Mouse (Mus musculus): Measurements from ENCODE around the gene Sh3d21.
A peak's percentile ranks its signal among the peaks of the same experiment; 100 is the strongest.

Sh3d21 gene

DNA sequence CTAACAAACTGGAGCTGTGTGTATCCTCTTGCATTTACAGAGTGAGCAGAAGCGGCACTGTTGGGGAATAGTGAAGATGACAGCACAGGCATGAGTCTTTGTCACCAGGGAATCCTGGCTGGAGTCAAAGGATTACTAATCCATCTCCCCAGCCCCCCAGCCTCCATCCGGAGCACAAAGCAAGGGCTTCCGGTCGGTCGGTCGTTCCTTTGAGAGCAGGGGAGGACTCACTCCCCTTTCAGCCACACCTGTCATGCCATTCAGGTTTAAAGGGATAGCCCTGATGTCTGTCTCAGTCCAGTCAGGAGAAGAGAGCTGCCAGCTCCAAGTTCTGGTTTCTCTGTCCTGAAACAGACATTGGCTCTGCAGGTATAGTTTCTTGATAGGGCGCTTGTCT lies 52.1 kb downstream of the Sh3d21 start:
- no peak for DNase-seq (ENCODE audit: inconsistent age in 2 of 2, low spot score in 1 of 2)

DNA sequence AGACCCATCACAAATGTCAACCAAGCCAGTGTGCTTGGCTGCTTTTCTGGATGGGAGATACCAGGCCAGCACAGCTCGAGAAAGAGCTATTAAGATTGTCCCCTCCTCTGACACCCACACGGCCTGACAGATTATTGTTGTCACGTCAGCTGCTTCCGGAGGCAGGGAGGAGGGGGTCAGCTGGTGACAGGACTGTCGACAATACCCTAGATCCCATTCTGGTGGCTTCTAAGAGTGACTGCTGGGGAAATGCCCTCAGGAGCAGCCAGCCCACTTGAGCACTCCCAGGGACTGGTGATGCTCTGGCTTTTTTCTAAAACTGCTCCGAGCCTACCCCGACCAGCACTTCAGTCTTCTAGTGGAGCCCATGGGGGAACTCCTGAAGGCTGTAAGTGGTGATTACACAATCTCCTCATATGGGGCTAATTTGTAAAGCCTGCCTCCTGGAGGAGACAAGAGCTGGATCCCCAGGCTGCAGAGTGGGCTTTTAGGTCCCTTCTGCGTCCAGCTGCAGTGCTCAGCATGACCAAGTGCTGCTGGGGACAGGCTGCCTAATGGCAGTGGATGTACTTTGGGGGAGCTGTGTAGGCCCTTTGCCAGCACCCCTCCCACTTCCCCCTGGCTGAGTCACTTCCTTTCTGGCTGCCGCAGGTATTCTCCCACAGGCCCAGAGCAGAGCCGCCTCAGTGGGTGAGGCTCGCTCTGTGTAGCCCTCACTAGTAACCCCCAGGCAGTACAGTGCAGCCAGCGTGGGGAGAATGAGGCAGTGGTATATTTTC lies 52.7 kb downstream of the Sh3d21 start:
- peak; percentile 92 to 96 for DNase-seq (ENCODE audit: inconsistent age in 2 of 2, low spot score in 1 of 2)

DNA sequence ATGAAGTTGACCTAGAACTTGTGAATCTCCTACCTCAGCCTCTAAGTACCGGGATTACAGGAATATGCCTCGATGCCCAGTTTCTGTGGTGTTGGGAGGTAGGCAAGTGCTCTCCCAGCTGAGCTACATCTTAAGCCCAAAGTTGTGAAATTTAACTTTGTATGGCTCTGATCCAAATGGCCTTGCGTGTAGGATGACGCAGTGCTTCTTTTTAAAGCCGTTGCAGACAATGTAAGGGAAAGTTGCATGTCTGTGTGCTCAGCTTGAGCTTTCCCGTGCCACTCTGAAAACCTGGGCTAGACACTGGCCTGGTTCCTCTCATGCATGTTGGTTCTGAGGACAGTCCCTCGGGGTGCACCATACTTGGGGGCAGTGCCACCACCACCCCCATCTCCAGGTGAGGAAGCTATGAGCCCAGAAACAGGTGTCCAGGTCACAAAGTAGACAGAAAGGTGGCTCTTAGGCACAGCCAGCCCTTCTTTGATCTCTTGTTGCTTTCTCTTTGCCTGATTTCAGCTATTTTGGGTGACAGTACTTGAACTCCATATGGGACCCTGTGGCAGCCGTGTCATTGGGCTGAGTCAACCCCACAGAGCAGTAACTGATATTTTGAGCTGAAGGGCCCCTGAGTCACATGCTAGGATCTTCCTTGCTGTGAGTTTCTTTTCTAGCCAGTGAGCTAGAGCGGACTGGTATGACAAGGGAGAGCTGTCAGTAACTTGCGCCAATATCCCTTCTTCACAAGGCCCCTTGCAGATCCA lies 53.5 kb downstream of the Sh3d21 start:
- peak; percentile 62 to 90 for DNase-seq (ENCODE audit: inconsistent age in 2 of 2, low spot score in 1 of 2)

DNA sequence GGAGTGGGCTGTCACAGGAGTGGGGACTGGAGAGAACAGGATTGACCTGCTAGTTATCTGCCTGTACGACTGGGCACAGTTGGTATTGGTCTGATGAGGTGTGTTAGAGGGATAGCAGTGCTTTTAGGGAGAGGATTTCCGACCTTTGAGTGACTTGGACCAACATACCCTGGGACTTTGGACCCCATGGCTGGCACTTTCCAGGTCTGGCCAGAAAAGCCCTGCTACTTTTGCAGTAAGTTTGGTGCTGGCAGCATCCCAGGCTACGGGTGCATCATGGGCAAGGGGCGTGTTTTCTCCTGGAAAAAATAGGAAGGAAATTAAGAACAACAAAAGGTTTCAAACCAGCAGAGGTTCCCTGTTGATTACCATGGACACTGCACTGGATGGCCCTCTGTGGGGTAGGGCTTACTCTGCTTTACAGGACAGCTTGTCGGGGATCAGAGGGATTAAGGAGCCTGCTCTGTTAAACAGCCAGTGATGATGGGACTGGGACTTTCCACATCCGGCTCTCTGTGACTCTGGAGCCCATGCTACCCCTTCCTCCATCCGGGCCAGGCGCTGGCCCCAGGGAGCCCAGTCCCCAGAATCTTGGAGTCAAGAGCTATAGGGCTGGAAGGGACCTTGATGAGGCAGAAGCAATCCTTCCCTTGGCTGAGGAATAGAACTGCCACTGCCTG lies 55.1 kb downstream of the Sh3d21 start:
- no peak for DNase-seq (ENCODE audit: inconsistent age in 2 of 2, low spot score in 1 of 2)

DNA sequence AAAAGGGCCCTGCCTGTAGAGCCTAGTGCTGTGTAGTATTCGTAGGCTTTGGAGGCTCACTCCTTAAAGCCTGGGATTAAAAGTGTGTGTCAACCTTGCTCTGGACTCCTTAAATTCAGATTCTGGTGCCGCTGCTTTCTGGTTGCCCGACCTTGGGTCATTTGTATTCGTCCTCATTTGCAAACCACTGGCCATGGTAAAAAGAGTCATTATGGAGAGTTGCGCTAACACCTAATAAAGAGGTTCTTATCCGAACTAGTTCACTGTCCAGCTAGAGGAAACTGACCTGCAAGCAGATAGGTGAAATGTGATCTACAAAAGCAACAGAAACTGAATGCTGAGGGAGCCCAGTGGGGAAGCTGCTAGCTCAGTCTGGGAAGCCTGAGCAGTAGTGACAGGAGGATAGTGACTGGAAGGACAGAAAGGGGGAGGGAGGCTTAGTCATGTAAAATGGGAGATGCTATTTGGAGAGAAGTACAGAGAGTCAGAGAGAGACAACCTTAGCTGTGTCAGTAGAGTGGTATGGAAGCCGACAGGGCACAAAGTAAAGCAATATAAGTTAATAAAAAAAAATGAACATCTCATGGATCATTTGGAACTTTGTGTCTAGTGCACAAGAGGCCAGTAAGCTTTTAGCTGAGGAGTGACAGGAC lies 58.0 kb downstream of the Sh3d21 start:
- DNase-seq (ENCODE audit: inconsistent age in 2 of 2, low spot score in 1 of 2), result peak in 1 of 2 experiments; percentile 70

DNA sequence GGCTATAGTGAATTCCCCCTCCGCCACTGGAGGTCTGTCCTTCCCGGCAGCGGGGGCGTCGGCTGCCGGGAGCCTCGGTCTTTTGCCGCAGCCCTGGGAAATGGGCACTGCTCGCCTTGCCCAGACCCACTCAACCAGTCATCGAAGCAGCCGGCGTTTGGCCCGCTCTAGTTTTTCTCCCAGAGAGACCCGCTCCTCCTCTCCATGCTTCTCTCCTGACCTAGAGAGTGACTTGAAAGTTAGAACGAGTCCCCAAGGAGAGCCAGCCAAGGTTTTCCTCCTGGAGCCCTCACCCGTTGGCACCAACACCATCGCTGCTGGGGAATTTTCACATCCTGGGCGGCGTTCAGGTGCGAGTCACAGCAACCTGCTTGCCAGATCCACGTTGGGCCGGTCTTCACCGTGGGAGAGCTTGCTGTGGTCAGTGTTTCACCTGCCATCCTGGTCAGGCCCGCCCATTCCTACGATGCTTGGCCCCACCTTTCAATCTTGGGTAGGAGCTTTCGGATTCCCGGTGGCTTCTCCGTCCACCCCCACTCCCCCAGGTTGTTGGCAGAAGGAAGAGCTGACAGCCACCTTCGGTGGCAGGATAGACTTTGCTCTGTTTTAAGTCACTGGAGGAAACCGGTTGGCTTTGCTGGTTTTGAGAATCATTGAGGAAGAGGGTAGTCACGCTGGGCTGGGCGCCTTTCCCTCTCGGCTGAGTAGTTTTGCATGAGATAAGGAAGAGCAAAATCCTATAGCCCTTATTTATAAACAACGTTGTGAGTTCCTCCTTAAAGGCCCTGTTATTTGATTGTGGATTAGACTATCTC lies 58.8 kb downstream of the Sh3d21 start:
- DNase-seq (ENCODE audit: inconsistent age in 2 of 2, low spot score in 1 of 2), result peak; percentile 66 to 85

DNA sequence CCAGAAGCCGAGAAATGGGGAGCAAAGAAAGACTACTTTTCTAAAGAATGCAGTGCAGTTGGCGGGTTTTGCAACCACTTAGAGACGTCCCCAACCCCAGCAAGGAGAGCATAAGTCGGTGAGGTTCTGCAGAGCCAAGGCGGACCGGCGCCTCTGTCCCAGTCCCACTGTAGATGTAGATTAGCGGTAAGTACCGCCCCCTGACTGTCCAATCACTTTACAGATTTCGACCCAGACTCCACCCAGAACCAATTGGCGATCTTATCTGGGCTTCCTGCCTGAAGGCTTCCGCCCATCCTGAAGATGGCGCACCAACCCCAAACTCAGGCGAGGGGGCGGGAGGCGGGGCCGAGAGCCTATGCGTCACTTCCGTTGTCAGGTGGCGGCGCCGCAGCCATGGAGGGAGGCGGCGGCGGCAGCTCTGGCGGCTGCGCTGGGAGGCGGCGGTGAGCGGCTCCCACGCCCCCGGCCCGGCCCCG lies 59.7 kb downstream of the Sh3d21 start, which contains the start of gene Stk40:
Gene Stk40, plus strand, starts transcription at position 368 of the 479 bp plus-strand sequence.
- DNase-seq (ENCODE audit: inconsistent age in 2 of 2, low spot score in 1 of 2), result peak; percentile 97 to 99

DNA sequence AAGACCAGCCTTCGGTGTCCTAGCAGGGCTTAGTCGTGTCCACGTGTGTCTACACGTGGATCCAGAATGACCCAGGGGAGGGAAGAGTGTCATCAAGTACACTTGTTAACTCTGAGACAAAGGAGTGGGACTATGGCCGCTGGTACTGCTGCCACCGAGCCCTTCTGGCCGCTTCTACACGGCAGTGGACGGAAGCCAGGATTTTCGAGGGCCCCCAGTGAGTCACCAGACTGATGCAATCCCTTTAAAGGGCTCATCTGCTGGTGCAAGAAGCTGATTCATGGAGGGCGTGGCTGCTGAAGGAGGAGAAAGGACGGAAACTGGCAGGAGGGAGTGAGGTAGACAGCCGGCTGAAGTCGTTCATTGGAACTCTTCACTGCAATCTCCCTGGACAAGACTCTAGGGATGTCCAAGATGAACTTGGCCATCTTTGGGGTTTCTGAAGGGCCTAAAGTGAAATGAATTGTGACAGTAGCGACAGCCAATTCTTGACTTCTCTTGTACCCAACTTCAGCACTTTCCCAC lies 60.2 kb downstream of the Sh3d21 start:
- DNase-seq (ENCODE audit: inconsistent age in 2 of 2, low spot score in 1 of 2), result peak; percentile 97 to 98

DNA sequence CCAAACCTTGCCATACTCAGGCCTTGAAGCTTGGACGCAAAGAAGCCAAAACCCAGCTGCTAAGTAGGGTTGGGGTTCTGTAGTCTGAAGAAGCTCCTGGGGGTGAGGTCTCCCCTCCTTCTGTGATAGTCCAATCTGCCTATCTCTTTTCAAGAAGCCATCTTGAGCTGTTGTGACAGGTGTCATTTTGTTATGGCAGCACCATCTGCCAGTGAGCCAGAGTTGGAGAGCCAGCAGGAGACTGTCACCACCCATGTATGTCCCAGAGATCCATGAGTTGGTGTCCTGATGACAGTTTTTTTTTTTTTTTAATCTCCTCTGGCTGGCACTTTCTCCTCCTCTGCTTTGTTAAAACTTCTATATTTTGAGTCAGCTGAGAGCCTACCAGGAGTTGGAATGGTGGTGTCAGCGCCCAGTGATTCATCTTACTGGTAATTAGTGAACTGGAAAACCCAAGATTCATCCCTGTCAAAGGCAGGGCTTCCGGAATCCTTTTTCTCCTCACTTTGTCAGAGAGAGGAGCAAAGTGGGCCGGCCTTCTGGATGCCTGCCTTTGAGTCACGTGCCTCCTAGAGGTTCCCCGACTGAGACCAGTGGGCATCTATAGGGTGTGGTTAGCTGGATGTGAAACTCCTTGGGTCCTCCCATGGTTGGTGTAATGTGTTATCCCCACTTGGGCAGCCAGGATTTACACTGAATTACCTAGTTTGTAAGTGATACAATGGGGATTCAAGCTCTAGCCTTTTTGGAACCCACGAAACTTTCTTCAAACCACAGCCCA lies 61.0 kb downstream of the Sh3d21 start:
- DNase-seq (ENCODE audit: inconsistent age in 2 of 2, low spot score in 1 of 2), result peak; percentile 51 to 82

DNA sequence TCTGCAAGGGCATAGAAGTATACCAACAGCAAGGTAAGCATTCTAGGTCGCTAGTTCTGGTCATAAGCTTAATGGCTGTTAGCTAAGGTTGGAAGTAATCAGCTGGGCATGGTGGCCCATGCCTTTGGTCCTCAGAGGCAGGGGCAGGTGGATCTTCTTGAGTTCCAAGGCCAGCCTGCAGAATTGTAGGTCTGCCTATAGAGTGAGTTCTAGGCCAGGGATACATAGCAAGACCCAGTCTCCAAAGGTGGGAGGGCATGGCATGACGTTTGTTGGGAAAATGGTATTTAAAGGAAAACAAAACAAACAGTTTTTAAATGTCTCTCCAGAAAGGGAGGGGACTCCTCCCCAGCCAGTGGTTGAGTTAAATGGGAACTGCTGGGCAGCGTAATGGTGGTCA lies 62.5 kb downstream of the Sh3d21 start:
- DNase-seq (ENCODE audit: inconsistent age in 2 of 2, low spot score in 1 of 2), result no peak

Measured in adrenal gland, adult (tissue).